Mouse (Mus musculus) urinary bladder, postnatal 25 days (tissue): Measurements from ENCODE around the gene Olfr1087.
"Not testable (repeated sequence)": the region's sequence is repeated elsewhere in the genome, so short reads cannot be mapped to it uniquely, and the experiment has no call there.

ENCODE experiments used
- DNase-seq: peaks from one replicate; pipeline ENCODE4 v3.0.0; 2022; ENCODE audit warnings: low spot score

Gene Olfr1087

GRCm38 (mm10) chr2:86698295-86698694 is at the start of gene Olfr1087:
Gene Olfr1087 (minus strand): TSS chr2:86698395.
- no peak for DNase-seq

GRCm38 (mm10) chr2:86733601-86734000 is 35.4 kb upstream of the Olfr1087 start, which contains the start of gene Olfr1089:
Gene Olfr1089 (minus strand): TSS chr2:86733701.
- no peak for DNase-seq

GRCm38 (mm10) chr2:86679992-86680391 is 18.2 kb downstream of the Olfr1087 start, which contains the start of gene Olfr1086:
Gene Olfr1086 (minus strand): TSS chr2:86680092.
- DNase-seq = no peak

- no peak for DNase-seq
Observed at GRCm38 (mm10) chr2:86661919-86662318, 36.3 kb downstream of the Olfr1087 start, which contains the start of gene Olfr1085. Gene Olfr1085 (minus strand): TSS chr2:86662019.

GRCm38 (mm10) chr2:86639625-86640024 is 58.6 kb downstream of the Olfr1087 start, which contains the start of gene Olfr1084:
Gene Olfr1084 (minus strand): TSS chr2:86639725.
- not testable (repeated sequence) for DNase-seq
